Mouse (Mus musculus): ENCODE data around the gene Metap1d.

GRCm38 (mm10) chr2:71466103-71466502 is 13.0 kb downstream of the Metap1d start:
- TF ChIP-seq TAL1 (IDR thresholded peaks at IDR 0.05; ENCODE audit: low read length) = no peak
- no peak for TF ChIP-seq GATA1 (IDR thresholded peaks at IDR 0.05; ENCODE audit: low read length)
